Mouse (Mus musculus): ENCODE measurements around the gene Hivep3. TPM values are rescaled to one million over a fixed set of nuclear protein-coding genes. Genes with fewer than 3 reads are reported as not detected.

Gene Hivep3
- polyA plus RNA-seq, 1 experiment from 2014 or later, result 7.8 TPM

- Histone ChIP-seq H3K27me3 (replicated peaks) (no peaks in the 10 kb centered on the region), H3K4me2 (no peak overlapping the region), H3K27ac (no peak overlapping the region), H3K4me1 (no peaks in the 10 kb centered on the region), H3K9me3 (no peaks in the 10 kb centered on the region), H3K9ac (no peak overlapping the region), H3K4me3 (replicated peaks) (no peak overlapping the region), H3K36me3 (no peaks in the 10 kb centered on the region)
- WGBS, result 77% methylated on average over 4 of the region's 4 CpGs
- no peak for ATAC-seq (ENCODE audit: insufficient read depth, low FRiP score, low read depth)
Observed at GRCm38 (mm10) chr4:120048274-120048673, 314.7 kb downstream of the Hivep3 start.

GRCm38 (mm10) chr4:120049857-120050256 lies 316.3 kb downstream of the Hivep3 start:
- no peaks in the 10 kb centered on the region for H3K4me1 ChIP-seq
- no peak overlapping the region for H3K4me3 ChIP-seq (replicated peaks)
- no peak overlapping the region for H3K9ac ChIP-seq
- H3K9me3 ChIP-seq, result no peaks in the 10 kb centered on the region
- H3K27me3 ChIP-seq (replicated peaks), result no peaks in the 10 kb centered on the region
- 88% methylated on average over 3 of the region's 3 CpGs for WGBS
- H3K27ac ChIP-seq, result no peak overlapping the region
- H3K36me3 ChIP-seq, result no peaks in the 10 kb centered on the region
- ATAC-seq (ENCODE audit: insufficient read depth, low FRiP score, low read depth), result no peak
- H3K4me2 ChIP-seq, result no peak overlapping the region

GRCm38 (mm10) chr4:120052481-120052880 lies 318.9 kb downstream of the Hivep3 start:
- no peak for ATAC-seq (ENCODE audit: insufficient read depth, low FRiP score, low read depth)
- H3K36me3 ChIP-seq, result no peaks in the 10 kb centered on the region
- no peaks in the 10 kb centered on the region for H3K27me3 ChIP-seq (replicated peaks)
- H3K4me2 ChIP-seq, result no peak overlapping the region
- H3K4me1 ChIP-seq, result no peaks in the 10 kb centered on the region
- H3K9ac ChIP-seq, result no peak overlapping the region
- H3K9me3 ChIP-seq, result no peaks in the 10 kb centered on the region
- H3K27ac ChIP-seq, result no peak overlapping the region
- no peak overlapping the region for H3K4me3 ChIP-seq (replicated peaks)

GRCm38 (mm10) chr4:120053026-120054005 lies 319.7 kb downstream of the Hivep3 start:
- WGBS, result 87% methylated on average over 11 of the region's 11 CpGs
- H3K9me3 ChIP-seq, result no peaks in the 10 kb centered on the region
- H3K4me3 ChIP-seq (replicated peaks), result no peak overlapping the region
- no peak overlapping the region for H3K9ac ChIP-seq
- no peaks in the 10 kb centered on the region for H3K27me3 ChIP-seq (replicated peaks)
- no peaks in the 10 kb centered on the region for H3K36me3 ChIP-seq
- no peaks in the 10 kb centered on the region for H3K4me1 ChIP-seq
- no peak for ATAC-seq (ENCODE audit: insufficient read depth, low FRiP score, low read depth)
- no peak overlapping the region for H3K4me2 ChIP-seq
- H3K27ac ChIP-seq, result no peak overlapping the region

- WGBS, result 65% methylated on average over 9 of the region's 9 CpGs
- ATAC-seq (ENCODE audit: insufficient read depth, low FRiP score, low read depth), result no peak
- Histone ChIP-seq H3K36me3 (no peaks in the 10 kb centered on the region), H3K4me1 (no peaks in the 10 kb centered on the region), H3K9me3 (no peaks in the 10 kb centered on the region), H3K4me2 (no peak overlapping the region), H3K27me3 (replicated peaks) (no peaks in the 10 kb centered on the region), H3K9ac (no peak overlapping the region), H3K4me3 (replicated peaks) (no peak overlapping the region), H3K27ac (no peak overlapping the region)
Observed at GRCm38 (mm10) chr4:120054145-120054544, 320.6 kb downstream of the Hivep3 start.

DNA sequence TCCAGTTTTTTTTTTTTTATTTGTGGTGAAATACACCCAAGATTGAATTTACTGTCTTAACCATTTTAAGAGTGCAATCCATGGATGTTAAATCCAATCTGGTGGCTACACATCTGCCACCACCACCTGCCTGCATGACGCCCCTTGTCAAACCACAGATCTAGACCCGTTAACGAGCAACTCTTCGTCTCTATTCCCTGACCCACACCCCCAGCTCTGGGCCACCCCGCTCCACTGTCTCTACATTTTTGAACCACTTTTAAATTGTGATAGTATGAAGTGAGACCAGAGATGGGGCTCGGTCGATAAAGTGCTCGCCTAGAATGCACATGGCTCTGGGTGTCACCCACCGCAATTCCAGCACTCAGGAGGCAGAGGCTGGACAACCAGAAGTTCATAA lies 322.9 kb downstream of the Hivep3 start:
- no peak overlapping the region for H3K27ac ChIP-seq
- H3K4me2 ChIP-seq, result no peak overlapping the region
- no peaks in the 10 kb centered on the region for H3K9me3 ChIP-seq
- H3K36me3 ChIP-seq, result no peaks in the 10 kb centered on the region
- WGBS, result 86% methylated on average over 9 of the region's 9 CpGs
- H3K27me3 ChIP-seq (replicated peaks), result no peaks in the 10 kb centered on the region
- H3K9ac ChIP-seq, result no peak overlapping the region
- no peaks in the 10 kb centered on the region for H3K4me1 ChIP-seq
- no peak for ATAC-seq (ENCODE audit: insufficient read depth, low FRiP score, low read depth)
- no peak overlapping the region for H3K4me3 ChIP-seq (replicated peaks)

GRCm38 (mm10) chr4:120057529-120057928 lies 323.9 kb downstream of the Hivep3 start:
- Histone ChIP-seq H3K4me2 (no peak overlapping the region), H3K27ac (no peak overlapping the region), H3K27me3 (replicated peaks) (no peaks in the 10 kb centered on the region), H3K36me3 (no peaks in the 10 kb centered on the region), H3K9ac (no peak overlapping the region), H3K4me1 (no peaks in the 10 kb centered on the region), H3K9me3 (no peaks in the 10 kb centered on the region), H3K4me3 (replicated peaks) (no peak overlapping the region)
- WGBS, result 79% methylated on average over 8 of the region's 8 CpGs
- no peak for ATAC-seq (ENCODE audit: insufficient read depth, low FRiP score, low read depth)

DNA sequence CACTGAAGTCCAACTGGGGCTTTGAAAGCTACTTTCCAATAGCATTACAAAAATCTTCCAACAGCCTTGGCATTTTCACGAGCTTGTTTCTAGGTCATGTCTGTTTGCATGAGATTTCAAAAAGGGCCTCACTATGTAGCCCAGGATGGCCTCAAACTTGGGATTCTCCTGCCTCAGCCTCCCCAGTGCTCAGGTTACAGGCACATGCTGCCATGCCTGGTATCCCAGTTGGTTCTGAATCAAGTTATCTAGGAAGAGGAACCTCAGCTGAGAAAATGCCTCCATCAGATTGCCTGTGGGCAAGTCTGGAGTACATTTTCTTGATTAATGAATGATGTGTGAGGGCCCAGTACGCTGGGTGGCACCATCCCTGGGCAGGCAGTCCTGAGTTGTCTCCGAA lies 324.6 kb downstream of the Hivep3 start:
- no peaks in the 10 kb centered on the region for H3K4me1 ChIP-seq
- WGBS, result 89% methylated on average over 3 of the region's 3 CpGs
- H3K36me3 ChIP-seq, result no peaks in the 10 kb centered on the region
- no peak overlapping the region for H3K27ac ChIP-seq
- H3K9me3 ChIP-seq, result no peaks in the 10 kb centered on the region
- no peak overlapping the region for H3K4me3 ChIP-seq (replicated peaks)
- no peak overlapping the region for H3K9ac ChIP-seq
- no peak for ATAC-seq (ENCODE audit: insufficient read depth, low FRiP score, low read depth)
- no peak overlapping the region for H3K4me2 ChIP-seq
- H3K27me3 ChIP-seq (replicated peaks), result no peaks in the 10 kb centered on the region

DNA sequence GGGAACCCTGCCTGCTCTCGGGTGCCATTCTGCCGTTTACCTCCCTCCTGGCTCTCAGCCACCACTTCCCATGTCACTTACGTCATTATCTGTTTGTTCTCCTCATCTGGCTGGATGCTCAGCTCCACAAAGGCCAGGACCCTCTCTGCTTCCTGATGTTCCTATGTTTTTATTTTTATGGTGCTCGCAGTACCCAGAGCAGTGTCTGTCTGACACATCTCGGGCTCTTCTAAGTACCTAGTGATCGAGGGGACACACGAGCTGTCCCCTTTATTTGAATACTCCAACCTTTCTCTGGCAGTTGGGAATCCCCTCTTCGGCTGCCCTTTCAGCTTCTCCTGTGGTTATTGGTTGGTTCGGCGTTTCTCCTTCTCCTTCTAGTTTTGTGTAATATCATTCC lies 325.2 kb downstream of the Hivep3 start:
- Histone ChIP-seq H3K4me2 (no peak overlapping the region), H3K9ac (no peak overlapping the region), H3K27me3 (replicated peaks) (no peaks in the 10 kb centered on the region), H3K27ac (no peak overlapping the region), H3K4me3 (replicated peaks) (no peak overlapping the region), H3K9me3 (no peaks in the 10 kb centered on the region), H3K36me3 (no peaks in the 10 kb centered on the region), H3K4me1 (no peaks in the 10 kb centered on the region)
- WGBS, result 74% methylated on average over 10 of the region's 10 CpGs
- ATAC-seq (ENCODE audit: insufficient read depth, low FRiP score, low read depth), result no peak

- Histone ChIP-seq H3K4me2 (no peak overlapping the region), H3K4me1 (no peaks in the 10 kb centered on the region), H3K27me3 (replicated peaks) (no peaks in the 10 kb centered on the region), H3K4me3 (replicated peaks) (no peak overlapping the region), H3K36me3 (no peaks in the 10 kb centered on the region), H3K9ac (no peak overlapping the region), H3K27ac (no peak overlapping the region), H3K9me3 (no peaks in the 10 kb centered on the region)
- 91% methylated on average over 6 of the region's 6 CpGs for WGBS
- no peak for ATAC-seq (ENCODE audit: insufficient read depth, low FRiP score, low read depth)
Observed at GRCm38 (mm10) chr4:120061727-120062126, 328.1 kb downstream of the Hivep3 start.

DNA sequence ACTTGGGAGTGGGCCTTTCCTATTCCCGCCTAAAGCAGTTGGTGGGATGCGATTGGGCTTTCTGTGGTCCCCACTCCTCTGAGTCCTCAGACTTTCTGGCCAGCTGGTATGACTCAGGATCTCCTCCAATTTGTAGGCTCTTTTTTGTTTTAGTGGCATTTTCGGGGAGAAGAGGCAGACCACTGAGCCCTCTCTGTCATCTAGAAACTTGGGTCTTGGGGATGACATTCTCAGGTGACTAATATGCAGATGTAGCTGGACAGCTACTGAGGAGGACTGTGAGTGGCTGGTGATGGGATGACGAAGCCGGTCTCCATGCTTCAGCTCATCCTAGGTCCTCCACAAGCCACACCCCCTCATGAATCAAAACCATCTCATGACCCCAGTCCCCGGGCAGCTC lies 328.6 kb downstream of the Hivep3 start:
- Histone ChIP-seq H3K27me3 (replicated peaks) (no peaks in the 10 kb centered on the region), H3K9ac (no peak overlapping the region), H3K9me3 (no peaks in the 10 kb centered on the region), H3K27ac (no peak overlapping the region), H3K4me3 (replicated peaks) (no peak overlapping the region), H3K4me1 (no peaks in the 10 kb centered on the region), H3K36me3 (no peaks in the 10 kb centered on the region), H3K4me2 (no peak overlapping the region)
- no peak for ATAC-seq (ENCODE audit: insufficient read depth, low FRiP score, low read depth)
- 65% methylated on average over 6 of the region's 6 CpGs for WGBS

DNA sequence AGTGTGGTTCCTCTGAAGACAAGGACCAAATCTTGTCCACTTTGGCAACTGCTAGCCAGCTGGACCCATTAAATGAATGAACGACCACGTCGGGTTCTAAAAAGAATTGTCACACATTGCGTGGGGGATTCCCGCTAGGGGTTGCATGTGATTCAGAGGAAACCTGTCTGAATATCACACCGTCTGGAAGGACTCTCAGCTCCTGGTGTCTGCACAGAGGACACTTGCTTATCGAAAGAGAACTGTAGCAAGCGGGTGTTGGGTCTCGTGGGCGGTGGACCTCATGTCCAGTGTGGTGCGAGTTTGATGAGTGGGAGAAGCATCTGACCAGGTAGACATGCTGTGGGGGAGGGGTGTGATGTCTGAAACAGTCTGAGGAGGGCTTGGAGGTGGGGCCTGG lies 329.2 kb downstream of the Hivep3 start:
- ATAC-seq (ENCODE audit: insufficient read depth, low FRiP score, low read depth), result no peak
- no peak overlapping the region for H3K27ac ChIP-seq
- 87% methylated on average over 11 of the region's 11 CpGs for WGBS
- no peak overlapping the region for H3K9ac ChIP-seq
- H3K27me3 ChIP-seq (replicated peaks), result no peaks in the 10 kb centered on the region
- no peaks in the 10 kb centered on the region for H3K9me3 ChIP-seq
- no peak overlapping the region for H3K4me2 ChIP-seq
- H3K4me1 ChIP-seq, result no peaks in the 10 kb centered on the region
- no peak overlapping the region for H3K4me3 ChIP-seq (replicated peaks)
- H3K36me3 ChIP-seq, result no peaks in the 10 kb centered on the region

Measured in stomach, embryonic 15.5 days (tissue).